Mouse (Mus musculus): ENCODE results near the gene Prkg1.

DNA sequence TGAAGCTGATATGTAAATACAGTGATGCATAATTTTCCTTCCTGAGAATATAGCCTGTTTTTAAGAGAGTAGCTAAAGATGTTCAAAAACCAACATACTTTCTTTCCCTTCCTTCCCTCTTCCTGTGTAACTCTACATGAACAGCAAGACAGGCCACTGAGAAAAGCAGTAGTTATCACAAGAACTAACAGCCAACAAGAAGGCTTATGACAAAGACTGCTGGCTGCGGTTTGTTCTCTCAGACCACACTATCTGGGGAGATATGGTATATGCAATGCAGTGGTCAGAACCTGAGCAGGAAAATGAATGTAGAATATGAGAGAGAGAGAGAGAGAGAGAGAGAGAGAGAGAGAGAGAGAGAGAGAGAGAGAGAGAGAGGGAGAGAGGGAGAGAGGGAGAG is 15.4 kb upstream of the Prkg1 start:
- no peak for TF ChIP-seq POLR2A (IDR thresholded peaks at IDR 0.05; ENCODE audit: insufficient read depth, low read depth, low read length)
- TF ChIP-seq EP300 (IDR thresholded peaks at IDR 0.05; ENCODE audit: insufficient read depth, low read depth, low read length) = no peak
